Mouse (Mus musculus) testis, adult 2 months (tissue): ENCODE results near the gene Ttll8. TPM values are rescaled to one million over a fixed set of nuclear protein-coding genes. Genes with fewer than 3 reads are reported as not detected.

ENCODE experiments used
- H3K27ac ChIP-seq: fragments of 200-500 bp; 2 replicates; pipeline ENCODE4 v1.5.1; 2012; ENCODE audit warnings: low read depth, low read length; ENCODE audit not compliant: control insufficient read depth, insufficient read depth
- H3K27me3 ChIP-seq: fragments of 200-500 bp; 2 replicates; pipeline ENCODE4 v1.6.1; 2012; ENCODE audit warnings: mild to moderate bottlenecking, low read length, moderate library complexity; ENCODE audit not compliant: control insufficient read depth, insufficient read depth
- H3K36me3 ChIP-seq: fragments of 200-500 bp; 2 replicates; pipeline ENCODE4 v1.6.1; 2012; ENCODE audit warnings: mild to moderate bottlenecking, low read length; ENCODE audit not compliant: control insufficient read depth, insufficient read depth
- H3K4me1 ChIP-seq: fragments of 200-500 bp; 2 replicates; pipeline ENCODE4 v1.6.1; 2012; ENCODE audit warnings: low read length; ENCODE audit not compliant: control insufficient read depth, insufficient read depth
- H3K4me3 ChIP-seq: fragments of 200-500 bp; 2 replicates; pipeline ENCODE4 v1.5.1; 2012; ENCODE audit warnings: low read depth, mild to moderate bottlenecking, low read length, moderate library complexity, mixed read lengths; ENCODE audit not compliant: control insufficient read depth
- CTCF ChIP-seq: fragments of 200-500 bp; IDR thresholded peaks from 2 replicates; pipeline ENCODE4 v1.5.1; 2012; ENCODE audit warnings: low read depth, mild to moderate bottlenecking, inconsistent platforms, low read length, moderate library complexity; ENCODE audit not compliant: control insufficient read depth, insufficient read depth, insufficient replicate concordance
- POLR2A ChIP-seq: fragments of 200-500 bp; IDR thresholded peaks from 2 replicates; pipeline ENCODE4 v1.6.1; 2012; ENCODE audit warnings: low read depth, mild to moderate bottlenecking, inconsistent platforms, low read length, moderate library complexity; ENCODE audit not compliant: control insufficient read depth
- polyA plus RNA-seq: library from polyadenylated mRNA; depleted of rRNA; stranded (reverse); fragments of >200 nt; gene quantifications from 2 replicates; pipeline ENCODE4 v1.2.3, GENCODE M21; 2012; rRNA removed

Ttll8 gene
- polyA plus RNA-seq, 1 experiment = 179 TPM

GRCm38 (mm10) chr15:88842300-88842673 is 111.9 kb downstream of the Ttll8 start:
- Histone ChIP-seq H3K36me3 (no peaks in the 10 kb centered on the region), H3K4me3 (no peak overlapping the region), H3K27me3 (no peaks in the 10 kb centered on the region), H3K4me1 (no peaks in the 10 kb centered on the region; the same call in 1 of the 2 replicates), H3K27ac (no peak overlapping the region)
- no peak for TF ChIP-seq POLR2A
- no peak for TF ChIP-seq CTCF

GRCm38 (mm10) chr15:88841580-88842299 is 112.5 kb downstream of the Ttll8 start:
- H3K36me3 ChIP-seq = no peaks in the 10 kb centered on the region
- H3K27me3 ChIP-seq = no peaks in the 10 kb centered on the region
- peaks cover 2% of the 10 kb centered on the region; the same call in 1 of the 2 replicates for H3K4me1 ChIP-seq
- no peak overlapping the region for H3K27ac ChIP-seq
- H3K4me3 ChIP-seq = no peak overlapping the region
- no peak for TF ChIP-seq CTCF
- no peak for TF ChIP-seq POLR2A

- TF ChIP-seq CTCF (no peak), POLR2A (no peak)
- no peak overlapping the region for H3K4me3 ChIP-seq
- H3K27me3 ChIP-seq = no peaks in the 10 kb centered on the region
- no peak overlapping the region for H3K27ac ChIP-seq
- H3K36me3 ChIP-seq = no peaks in the 10 kb centered on the region
- peaks cover 4% of the 10 kb centered on the region for H3K4me1 ChIP-seq
Measured at GRCm38 (mm10) chr15:88841160-88841559, 113.1 kb downstream of the Ttll8 start.

Other genes starting within 250 kb of the Ttll8 start
- gene Brd1, start 220.2 kb downstream of the Ttll8 start, polyA plus RNA-seq = 13.6 and 14.4 TPM in 2 replicates
- gene Zbed4, start 202.8 kb downstream of the Ttll8 start, polyA plus RNA-seq = 14.4 and 16.8 TPM in 2 replicates
- gene Alg12, start 135.1 kb downstream of the Ttll8 start, polyA plus RNA-seq = 24.6 and 32.8 TPM in 2 replicates
- 347 and 372 TPM in 2 replicates for gene Creld2, start 134.8 kb downstream of the Ttll8 start, polyA plus RNA-seq
- gene Pim3, start 92.2 kb downstream of the Ttll8 start, polyA plus RNA-seq = 10.8 and 13.2 TPM in 2 replicates
- 51.1 and 56.3 TPM in 2 replicates for gene Mlc1, start 24.6 kb upstream of the Ttll8 start, polyA plus RNA-seq
- 56.1 and 58.4 TPM in 2 replicates for gene Mov10l1, start 28.5 kb upstream of the Ttll8 start, polyA plus RNA-seq
- 2.6 and 3.6 TPM in 2 replicates for gene Panx2, start 105.3 kb upstream of the Ttll8 start, polyA plus RNA-seq
- gene Trabd, start 120.7 kb upstream of the Ttll8 start, polyA plus RNA-seq = 17.3 and 19.7 TPM in 2 replicates
- gene Selenoo, start 134.7 kb upstream of the Ttll8 start, polyA plus RNA-seq = 10.5 and 10.7 TPM in 2 replicates
- gene Tubgcp6, start 168.7 kb upstream of the Ttll8 start, polyA plus RNA-seq = 9.9 and 10.5 TPM in 2 replicates
- 4.0 and 4.5 TPM in 2 replicates for gene Hdac10, start 174.3 kb upstream of the Ttll8 start, polyA plus RNA-seq
- gene Mapk12, start 186.3 kb upstream of the Ttll8 start, polyA plus RNA-seq = 0.79 and 1.0 TPM in 2 replicates
- 2.0 and 2.6 TPM in 2 replicates for gene Mapk11, start 195.2 kb upstream of the Ttll8 start, polyA plus RNA-seq
- 91.0 and 107 TPM in 2 replicates for gene Plxnb2, start 226.4 kb upstream of the Ttll8 start, polyA plus RNA-seq
- 55.5 and 58.5 TPM in 2 replicates for gene Dennd6b, start 242.1 kb upstream of the Ttll8 start, polyA plus RNA-seq